Mouse (Mus musculus): ENCODE measurements around the gene Ptger4.

Ptger4 gene

GRCm38 (mm10) chr15:5243959-5244905 lies at the start of gene Ptger4:
Ptger4 (minus strand) TSS chr15:5244187.
- peak; percentile 82 to 90 for DNase-seq

GRCm38 (mm10) chr15:5288412-5288811 lies 44.4 kb upstream of the Ptger4 start:
- no peak for DNase-seq

- no peak for DNase-seq
Observed at GRCm38 (mm10) chr15:5287072-5287471, 43.1 kb upstream of the Ptger4 start.

- no peak for DNase-seq
Observed at GRCm38 (mm10) chr15:5281316-5281715, 37.3 kb upstream of the Ptger4 start.

- DNase-seq = no peak
Observed at GRCm38 (mm10) chr15:5279831-5280230, 35.8 kb upstream of the Ptger4 start.

- DNase-seq = no peak
Observed at GRCm38 (mm10) chr15:5278525-5278924, 34.5 kb upstream of the Ptger4 start.

- DNase-seq = no peak
Observed at GRCm38 (mm10) chr15:5273981-5274380, 30.0 kb upstream of the Ptger4 start.

GRCm38 (mm10) chr15:5266095-5266494 lies 22.1 kb upstream of the Ptger4 start:
- DNase-seq = no peak

- DNase-seq = no peak
Observed at GRCm38 (mm10) chr15:5262874-5263504, 19.0 kb upstream of the Ptger4 start.

- DNase-seq = no peak
Observed at GRCm38 (mm10) chr15:5262095-5262667, 18.2 kb upstream of the Ptger4 start.

GRCm38 (mm10) chr15:5261004-5261403 lies 17.0 kb upstream of the Ptger4 start:
- DNase-seq = no peak

- no peak for DNase-seq
Observed at GRCm38 (mm10) chr15:5260183-5260582, 16.2 kb upstream of the Ptger4 start.

GRCm38 (mm10) chr15:5250182-5250581 lies 6.2 kb upstream of the Ptger4 start:
- DNase-seq = no peak

- DNase-seq = no peak
Observed at GRCm38 (mm10) chr15:5243036-5243958, 690 bp downstream of the Ptger4 start.

- no peak for DNase-seq
Observed at GRCm38 (mm10) chr15:5242241-5243035, 1.5 kb downstream of the Ptger4 start.

GRCm38 (mm10) chr15:5241304-5242201 lies 2.4 kb downstream of the Ptger4 start:
- no peak for DNase-seq

GRCm38 (mm10) chr15:5240360-5240759 lies 3.6 kb downstream of the Ptger4 start:
- DNase-seq = no peak

GRCm38 (mm10) chr15:5239901-5240300 lies 4.1 kb downstream of the Ptger4 start:
- no peak for DNase-seq

- DNase-seq = no peak
Observed at GRCm38 (mm10) chr15:5239361-5239760, 4.6 kb downstream of the Ptger4 start.

GRCm38 (mm10) chr15:5238553-5238952 lies 5.4 kb downstream of the Ptger4 start:
- DNase-seq = no peak

GRCm38 (mm10) chr15:5238073-5238472 lies 5.9 kb downstream of the Ptger4 start:
- no peak for DNase-seq

Data from kidney, adult 8-10 months (tissue).